9 mouse cellular contexts compared by ENCODE assay signal in genomic region chr16:38087231-38087630, GRCm38 (mm10). TPM values are rescaled to one million over a fixed set of nuclear protein-coding genes. Genes with fewer than 3 reads are reported as not detected.
DNase-seq lines count a peak whose midpoint lies in the region; ATAC-seq lines count a peak whose summit lies in the region.
"Had no signal": no experiment of that assay in that cellular context is flagged by ENCODE, and none has a peak within 500 bp of the region (broad histone marks: within the 10 kb centered on the region; RNA-seq: fewer than 3 reads in every experiment).

No protein-coding gene starts in this region.

- peak; percentile 76 for DNase-seq in heart, adult 11 months
- no peak for DNase-seq in heart, adult 8-10 months (ENCODE audit: low spot score)
- DNase-seq in NIH3T3 (ENCODE audit: low read depth), result peak; percentile 24
- DNase-seq in thymus, postnatal 36 days, result no peak

- ATAC-seq in hindbrain, embryonic 13.5 days (ENCODE audit: low FRiP score), result no peak
- no peak for ATAC-seq in midbrain, embryonic 12.5 days (ENCODE audit: low FRiP score, low read depth)
- no peak for ATAC-seq in megakaryocyte progenitor cell, adult 5-6 weeks (replicated peaks; ENCODE audit: poor library complexity)
- ATAC-seq in inflammation-experienced regulatory T-cells, adult 6 months, result no peak

- peak overlapping the region; percentile 92 for H3K9ac ChIP-seq in hindbrain, embryonic 13.5 days
- peak overlapping the region; percentile 88 for H3K9ac ChIP-seq in midbrain, embryonic 12.5 days (replicated peaks)

- H3K4me2 ChIP-seq in hindbrain, embryonic 13.5 days, result peak overlapping the region; percentile 66
- peak overlapping the region; percentile 66 for H3K4me2 ChIP-seq in midbrain, embryonic 12.5 days (replicated peaks)

- 21% methylated on average over 10 of the region's 10 CpGs for WGBS in hindbrain, embryonic 13.5 days
- 17% methylated on average over 10 of the region's 10 CpGs for WGBS in midbrain, embryonic 12.5 days

- peak overlapping the region; percentile 100 for H3K27ac ChIP-seq in hindbrain, embryonic 13.5 days
- peak overlapping the region; percentile 100 for H3K27ac ChIP-seq in midbrain, embryonic 12.5 days (replicated peaks)

- peak overlapping the region; percentile 97 for H3K4me3 ChIP-seq in hindbrain, embryonic 13.5 days
- peak overlapping the region; percentile 57 for H3K4me3 ChIP-seq in midbrain, embryonic 12.5 days

- no peaks in the 10 kb centered on the region for H3K36me3 ChIP-seq in hindbrain, embryonic 13.5 days
- H3K36me3 ChIP-seq in midbrain, embryonic 12.5 days, result no peaks in the 10 kb centered on the region

- no peaks in the 10 kb centered on the region for H3K27me3 ChIP-seq in hindbrain, embryonic 13.5 days
- no peaks in the 10 kb centered on the region for H3K27me3 ChIP-seq in midbrain, embryonic 12.5 days

- H3K9me3 ChIP-seq in hindbrain, embryonic 13.5 days, result no peaks in the 10 kb centered on the region
- H3K9me3 ChIP-seq in midbrain, embryonic 12.5 days, result no peaks in the 10 kb centered on the region
- H3K9me3 ChIP-seq: G1E had no signal

- peaks cover 13% of the 10 kb centered on the region for H3K4me1 ChIP-seq in hindbrain, embryonic 13.5 days (replicated peaks)
- peaks cover 10% of the 10 kb centered on the region for H3K4me1 ChIP-seq in midbrain, embryonic 12.5 days

RNA-seq across cellular contexts. Expression of gene Gsk3b, which starts 1.6 kb away (rescaled TPM):
- 10 to 100 TPM; 48.8 to 54.3 (median 53.0) TPM for total RNA-seq in heart, adult 8-10 months (2022)
- polyA plus RNA-seq in hindbrain, embryonic 13.5 days (2015; fragmentation: Nextera tagmentation; extraction: Ambion mirVana), result 156 and 157 TPM in 2 replicates
- polyA plus RNA-seq in midbrain, embryonic 12.5 days (2016; fragmentation: Nextera tagmentation; extraction: Ambion mirVana), result 145 and 156 TPM in 2 replicates
- total RNA-seq in megakaryocyte progenitor cell, adult 5-6 weeks (2015), result 43.8 and 49.7 TPM in 2 replicates
- 20.1 and 23.5 TPM in 2 replicates for total RNA-seq in megakaryocyte progenitor cell, adult 5-6 weeks (2017)
- 10 to 100 TPM; 50.3 to 61.0 (median 56.8) TPM for polyA plus RNA-seq in inflammation-experienced regulatory T-cells, adult 6 months (2017; shearing (Covaris generic))

Comparison
In these comparisons a context has a peak if more than half of its experiments do, and no peak if none do; other contexts are left out.
1. DNase-seq: peak in heart, adult 11 months (single experiment) and NIH3T3 (single experiment); none in heart, adult 8-10 months (single experiment) and thymus, postnatal 36 days (0 of 2).